Mouse (Mus musculus): ENCODE measurements around the gene Spag16.

- no peak for TF ChIP-seq CTCF (IDR thresholded peaks at IDR 0.05; ENCODE audit: insufficient read depth, low read length)
- no peak for TF ChIP-seq POLR2A (IDR thresholded peaks at IDR 0.05; ENCODE audit: borderline replicate concordance, extremely low read depth, low read depth, low read length)
These were observed 545.0 kb downstream of the Spag16 start for GRCm38 (mm10) chr1:70371721-70372120.
